Mouse (Mus musculus) frontal cortex, postnatal 36 days (tissue): Measurements from ENCODE around the gene Etfb.
"Not testable (repeated sequence)": the region's sequence is repeated elsewhere in the genome, so short reads cannot be mapped to it uniquely, and the experiment has no call there.

Experiments
- DNase-seq, 2 experiments: peaks; one replicate each; pipeline ENCODE4 v3.0.0; 2022; ENCODE audit warnings: low spot score in 2 of 2

Gene Etfb

GRCm38 (mm10) chr7:43443917-43444293 lies at the start of gene Etfb, which contains the start of gene Gm45233:
Gene Etfb (plus strand): TSS chr7:43444083.
Gene Gm45233 (plus strand): TSS chr7:43444128.
- peak; percentile 94 to 95 for DNase-seq

- DNase-seq = no peak
Observed at GRCm38 (mm10) chr7:43399501-43399900, 44.4 kb upstream of the Etfb start.

- no peak for DNase-seq
Observed at GRCm38 (mm10) chr7:43402718-43403117, 41.2 kb upstream of the Etfb start.

GRCm38 (mm10) chr7:43407573-43407972 lies 36.3 kb upstream of the Etfb start:
- no peak for DNase-seq

GRCm38 (mm10) chr7:43408131-43408553 lies 35.7 kb upstream of the Etfb start, which contains the start of gene Siglecg:
Gene Siglecg (plus strand): TSS chr7:43408204.
- DNase-seq = no peak

- no peak for DNase-seq
Observed at GRCm38 (mm10) chr7:43409084-43409483, 34.8 kb upstream of the Etfb start.

GRCm38 (mm10) chr7:43411724-43412123 lies 32.2 kb upstream of the Etfb start:
- not testable (repeated sequence) for DNase-seq

- no peak for DNase-seq
Observed at GRCm38 (mm10) chr7:43417298-43417697, 26.6 kb upstream of the Etfb start.

- peak; percentile 87 to 90 for DNase-seq
Observed at GRCm38 (mm10) chr7:43422995-43423617, 20.8 kb upstream of the Etfb start.

GRCm38 (mm10) chr7:43423991-43424625 lies 19.8 kb upstream of the Etfb start:
- no peak for DNase-seq

GRCm38 (mm10) chr7:43427406-43427805 lies 16.5 kb upstream of the Etfb start, which contains the start of gene Lim2:
Gene Lim2 (plus strand): TSS chr7:43427670.
- DNase-seq = no peak

- no peak for DNase-seq
Observed at GRCm38 (mm10) chr7:43429500-43429899, 14.4 kb upstream of the Etfb start.

GRCm38 (mm10) chr7:43432891-43433290 lies 11.0 kb upstream of the Etfb start:
- DNase-seq = no peak

- no peak for DNase-seq
Observed at GRCm38 (mm10) chr7:43434676-43435075, 9.2 kb upstream of the Etfb start.

GRCm38 (mm10) chr7:43436341-43437255 lies 7.3 kb upstream of the Etfb start, which contains the start of gene Nkg7:
Gene Nkg7 (plus strand): TSS chr7:43437073.
- DNase-seq = no peak

- DNase-seq = no peak
Observed at GRCm38 (mm10) chr7:43438611-43439010, 5.3 kb upstream of the Etfb start.

GRCm38 (mm10) chr7:43440482-43440881 lies 3.4 kb upstream of the Etfb start, which contains the start of gene Cldnd2:
Gene Cldnd2 (plus strand): TSS chr7:43440782.
- no peak for DNase-seq

GRCm38 (mm10) chr7:43441071-43441470 lies 2.8 kb upstream of the Etfb start:
- DNase-seq = no peak

GRCm38 (mm10) chr7:43442684-43443083 lies 1.2 kb upstream of the Etfb start:
- no peak for DNase-seq

GRCm38 (mm10) chr7:43443126-43443916 lies 562 bp upstream of the Etfb start:
- peak; percentile 70 to 74 for DNase-seq

- no peak for DNase-seq
Observed at GRCm38 (mm10) chr7:43447801-43448200, 3.9 kb downstream of the Etfb start.
